Comparison of ENCODE assay signal across 8 mouse cellular contexts in genomic region chr11:35119360-35119759, GRCm38 (mm10). TPM values are rescaled to one million over a fixed set of nuclear protein-coding genes. Genes with fewer than 3 reads are reported as not detected.
DNase-seq lines count a peak whose midpoint lies in the region; ATAC-seq lines count a peak whose summit lies in the region.

No protein-coding gene starts in this region.

- WGBS in hindbrain, embryonic 11.5 days, result 8% methylated on average over 6 of the region's 6 CpGs
- WGBS in hindbrain, embryonic 13.5 days, result 13% methylated on average over 6 of the region's 6 CpGs
- WGBS in heart, embryonic 13.5 days, result 11% methylated on average over 6 of the region's 6 CpGs

- intact Hi-C loops in left cerebral cortex, postnatal 14 days (cut with DNase I), result loop anchor here (1.0 to 2.0 kb wide), 2 partner anchors 239 to 288 kb away; no protein-coding TSS in a partner anchor

- no peaks in the 10 kb centered on the region for H3K9me3 ChIP-seq in hindbrain, embryonic 11.5 days (ENCODE audit: control insufficient read depth, low read length)
- H3K9me3 ChIP-seq in hindbrain, embryonic 13.5 days, result no peaks in the 10 kb centered on the region
- H3K9me3 ChIP-seq in heart, embryonic 13.5 days, result no peaks in the 10 kb centered on the region

- no peak overlapping the region for H3K9ac ChIP-seq in hindbrain, embryonic 11.5 days (ENCODE audit: low read depth, low read length)
- H3K9ac ChIP-seq in hindbrain, embryonic 13.5 days, result no peak overlapping the region
- H3K9ac ChIP-seq in heart, embryonic 13.5 days, result no peak overlapping the region

- H3K27ac ChIP-seq in hindbrain, embryonic 11.5 days (ENCODE audit: low read depth, low read length), result no peak overlapping the region
- no peak overlapping the region for H3K27ac ChIP-seq in hindbrain, embryonic 13.5 days
- peak overlapping the region; percentile 16; the same call in 1 of the 2 replicates for H3K27ac ChIP-seq in heart, embryonic 13.5 days (replicated peaks)

- no peak overlapping the region for H3K4me3 ChIP-seq in hindbrain, embryonic 11.5 days (ENCODE audit: low read depth, low read length)
- no peak overlapping the region for H3K4me3 ChIP-seq in hindbrain, embryonic 13.5 days
- no peak overlapping the region for H3K4me3 ChIP-seq in heart, embryonic 13.5 days

- H3K4me2 ChIP-seq in hindbrain, embryonic 11.5 days (replicated peaks; ENCODE audit: low read depth, low read length), result no peak overlapping the region
- no peak overlapping the region for H3K4me2 ChIP-seq in hindbrain, embryonic 13.5 days
- no peak overlapping the region for H3K4me2 ChIP-seq in heart, embryonic 13.5 days

- H3K36me3 ChIP-seq in hindbrain, embryonic 11.5 days (ENCODE audit: control insufficient read depth, insufficient read depth, low read length), result no peaks in the 10 kb centered on the region
- H3K36me3 ChIP-seq in hindbrain, embryonic 13.5 days, result no peaks in the 10 kb centered on the region
- no peaks in the 10 kb centered on the region for H3K36me3 ChIP-seq in heart, embryonic 13.5 days

- DNase-seq in hindbrain, embryonic 11.5 days (ENCODE audit: low spot score), result peak; percentile 85
- DNase-seq in adrenal gland, adult 2 months, result peak; percentile 84
- DNase-seq in embryo, embryonic 9.5 days (ENCODE audit: extremely low spot score), result peak; percentile 73
- peak; percentile 83 to 86 for DNase-seq in left cerebral cortex, postnatal 14 days (ENCODE audit: low spot score in 2 of 2)
- peak; percentile 61 for DNase-seq in ovary, postnatal 14 days (ENCODE audit: low spot score)
- DNase-seq in urinary bladder, adult 18-20 months (ENCODE audit: low spot score in 2 of 2), result peak; percentile 62 to 64

- H3K4me1 ChIP-seq in hindbrain, embryonic 11.5 days (replicated peaks; ENCODE audit: control insufficient read depth, insufficient read depth, low read length), result peaks cover 6% of the 10 kb centered on the region; the same call in 1 of the 2 replicates
- H3K4me1 ChIP-seq in hindbrain, embryonic 13.5 days (replicated peaks), result peaks cover 27% of the 10 kb centered on the region
- H3K4me1 ChIP-seq in heart, embryonic 13.5 days, result peaks cover 40% of the 10 kb centered on the region

- ATAC-seq in hindbrain, embryonic 11.5 days (ENCODE audit: low FRiP score), result no peak
- ATAC-seq in hindbrain, embryonic 13.5 days (ENCODE audit: low FRiP score), result no peak
- no peak for ATAC-seq in heart, embryonic 13.5 days (ENCODE audit: extremely low read depth, insufficient number of reproducible peaks, low FRiP score, low TSS enrichment)

- peaks cover 26% of the 10 kb centered on the region for H3K27me3 ChIP-seq in hindbrain, embryonic 11.5 days (ENCODE audit: control insufficient read depth, insufficient read depth, low read length)
- peaks cover 61% of the 10 kb centered on the region for H3K27me3 ChIP-seq in hindbrain, embryonic 13.5 days
- H3K27me3 ChIP-seq in heart, embryonic 13.5 days (replicated peaks), result peaks cover 36% of the 10 kb centered on the region

RNA-seq across cellular contexts. Expression of gene Slit3, which starts 1.7 kb away (rescaled TPM):
- 22.4 and 39.3 TPM in 2 replicates for polyA plus RNA-seq in hindbrain, embryonic 11.5 days (2014; fragmentation: Nextera tagmentation; extraction: Ambion mirVana)
- 25.9 and 28.7 TPM in 2 replicates for polyA plus RNA-seq in hindbrain, embryonic 13.5 days (2015; fragmentation: Nextera tagmentation; extraction: Ambion mirVana)
- total RNA-seq in adrenal gland, adult 2 months (2021), result 10 to 100 TPM; 34.6 to 46.9 TPM
- polyA plus RNA-seq in adrenal gland, adult 2 months (2012; rRNA removed), result 27.4 and 27.5 TPM in 2 replicates
- polyA plus RNA-seq in heart, embryonic 13.5 days (2015; fragmentation: Nextera tagmentation; extraction: Ambion mirVana), result 11.1 and 12.5 TPM in 2 replicates
- 10 to 100 TPM; 58.3 to 58.6 TPM for total RNA-seq in left cerebral cortex, postnatal 14 days (2021)
